Mouse (Mus musculus) cerebellum, adult 2 months (tissue): Measurements from ENCODE around the gene Nav3.

Experiments used
- CTCF ChIP-seq: fragments of 200-500 bp; IDR thresholded peaks from 2 replicates; pipeline ENCODE4 v1.5.1; 2011; ENCODE audit warnings: low read depth, mild to moderate bottlenecking, control low read depth, low read length, moderate library complexity, borderline replicate concordance; ENCODE audit not compliant: insufficient read depth
- POLR2A ChIP-seq: fragments of 200-500 bp; IDR thresholded peaks from 2 replicates; pipeline ENCODE4 v1.6.1; 2011; ENCODE audit warnings: low read length, control low read depth, borderline replicate concordance; ENCODE audit not compliant: insufficient read depth

GRCm38 (mm10) chr10:109921368-109921767 lies 534.6 kb downstream of the Nav3 start:
- TF ChIP-seq CTCF (no peak), POLR2A (no peak)
